Mouse (Mus musculus): ENCODE results near the gene Ispd.
"Not testable (repeated sequence)": the region's sequence is repeated elsewhere in the genome, so short reads cannot be mapped to it uniquely, and the experiment has no call there.

Ispd gene

GRCm38 (mm10) chr12:36381441-36382340, at the start of gene Ispd, which contains the start of gene D630036H23Rik:
Gene Ispd (plus strand): TSS chr12:36381450.
Gene D630036H23Rik (minus strand): TSS chr12:36382181.
- DNase-seq (ENCODE audit: low spot score in 2 of 2), result peak; percentile 90 to 93

GRCm38 (mm10) chr12:36332676-36333075, 48.6 kb upstream of the Ispd start:
- no peak for DNase-seq (ENCODE audit: low spot score in 2 of 2)

GRCm38 (mm10) chr12:36333837-36334281, 47.4 kb upstream of the Ispd start:
- no peak for DNase-seq (ENCODE audit: low spot score in 2 of 2)

- DNase-seq (ENCODE audit: low spot score in 2 of 2), result no peak
These were observed 37.1 kb upstream of the Ispd start for GRCm38 (mm10) chr12:36344131-36344530.

- no peak for DNase-seq (ENCODE audit: low spot score in 2 of 2)
These were observed 21.2 kb upstream of the Ispd start for GRCm38 (mm10) chr12:36360064-36360463.

- DNase-seq (ENCODE audit: low spot score in 2 of 2), result no peak
These were observed 20.6 kb upstream of the Ispd start for GRCm38 (mm10) chr12:36360693-36361092.

- no peak for DNase-seq (ENCODE audit: low spot score in 2 of 2)
These were observed 17.2 kb upstream of the Ispd start for GRCm38 (mm10) chr12:36364013-36364412.

GRCm38 (mm10) chr12:36373237-36373998, 7.8 kb upstream of the Ispd start:
- no peak for DNase-seq (ENCODE audit: low spot score in 2 of 2)

GRCm38 (mm10) chr12:36376391-36376790, 4.9 kb upstream of the Ispd start:
- not testable (repeated sequence) for DNase-seq (ENCODE audit: low spot score in 2 of 2)

GRCm38 (mm10) chr12:36380254-36380653, 996 bp upstream of the Ispd start:
- no peak for DNase-seq (ENCODE audit: low spot score in 2 of 2)

GRCm38 (mm10) chr12:36380806-36381205, 444 bp upstream of the Ispd start:
- DNase-seq (ENCODE audit: low spot score in 2 of 2), result no peak

- no peak for DNase-seq (ENCODE audit: low spot score in 2 of 2)
These were observed 4.1 kb downstream of the Ispd start for GRCm38 (mm10) chr12:36385386-36385785.

- DNase-seq (ENCODE audit: low spot score in 2 of 2), result no peak
These were observed 5.7 kb downstream of the Ispd start for GRCm38 (mm10) chr12:36386991-36387390.

- no peak for DNase-seq (ENCODE audit: low spot score in 2 of 2)
These were observed 13.9 kb downstream of the Ispd start for GRCm38 (mm10) chr12:36395115-36395514.

- DNase-seq (ENCODE audit: low spot score in 2 of 2), result no peak
These were observed 42.4 kb downstream of the Ispd start for GRCm38 (mm10) chr12:36423677-36424076.

- no peak for DNase-seq (ENCODE audit: low spot score in 2 of 2)
These were observed 44.0 kb downstream of the Ispd start for GRCm38 (mm10) chr12:36425258-36425657.

- DNase-seq (ENCODE audit: low spot score in 2 of 2), result no peak
These were observed 45.2 kb downstream of the Ispd start for GRCm38 (mm10) chr12:36426163-36427045.

GRCm38 (mm10) chr12:36436956-36437355, 55.7 kb downstream of the Ispd start:
- DNase-seq (ENCODE audit: low spot score in 2 of 2), result no peak

- no peak for DNase-seq (ENCODE audit: low spot score in 2 of 2)
These were observed 58.1 kb downstream of the Ispd start for GRCm38 (mm10) chr12:36439396-36439795.

GRCm38 (mm10) chr12:36456002-36456401, 74.8 kb downstream of the Ispd start:
- no peak for DNase-seq (ENCODE audit: low spot score in 2 of 2)

- no peak for DNase-seq (ENCODE audit: low spot score in 2 of 2)
These were observed 76.5 kb downstream of the Ispd start for GRCm38 (mm10) chr12:36457726-36458125.

All from heart, adult 9 months (tissue).